In genomic region chr10:41731932-41732331, GRCm38 (mm10) we compare ENCODE assay signal across 19 mouse cellular contexts. TPM values are rescaled to one million over a fixed set of nuclear protein-coding genes. Genes with fewer than 3 reads are reported as not detected.
"Had no signal": no experiment of that assay in that cellular context is flagged by ENCODE, and none has a peak within 500 bp of the region (broad histone marks: within the 10 kb centered on the region; RNA-seq: fewer than 3 reads in every experiment).

No protein-coding gene starts in this region.

- DNase-seq: kidney, postnatal 14 days; kidney, postnatal 4 days; left cerebral cortex, postnatal 4 days; liver, postnatal 0 days; lung, embryonic 14.5 days; retina, postnatal 1 day; right cerebral cortex, postnatal 25 days; thymus, adult 18-20 months; thymus, postnatal 4 days had no signal

- H3K27me3 ChIP-seq: kidney, embryonic 15.5 days; limb, embryonic 12.5 days; limb, embryonic 15.5 days; midbrain, embryonic 12.5 days; midbrain, embryonic 15.5 days; neural tube, embryonic 12.5 days had no signal

- H3K9ac ChIP-seq: kidney, embryonic 15.5 days; limb, embryonic 12.5 days; limb, embryonic 15.5 days; liver, embryonic 14.5 days; liver, postnatal 0 days; lung, embryonic 14.5 days; midbrain, embryonic 12.5 days; midbrain, embryonic 15.5 days; neural tube, embryonic 12.5 days had no signal

- H3K4me1 ChIP-seq: kidney, embryonic 15.5 days; limb, embryonic 12.5 days; limb, embryonic 15.5 days; neural tube, embryonic 12.5 days had no signal

- H3K4me3 ChIP-seq: kidney, embryonic 15.5 days; limb, embryonic 12.5 days; limb, embryonic 15.5 days; midbrain, embryonic 12.5 days; midbrain, embryonic 15.5 days; neural tube, embryonic 12.5 days had no signal

- ATAC-seq: liver, postnatal 0 days; lung, postnatal 0 days; midbrain, embryonic 15.5 days had no signal

- H3K4me2 ChIP-seq: kidney, embryonic 15.5 days; limb, embryonic 12.5 days; limb, embryonic 15.5 days; liver, embryonic 11.5 days; lung, embryonic 14.5 days; midbrain, embryonic 12.5 days; midbrain, embryonic 15.5 days; neural tube, embryonic 12.5 days had no signal

- H3K27ac ChIP-seq: kidney, embryonic 15.5 days; limb, embryonic 12.5 days; limb, embryonic 15.5 days; liver, embryonic 14.5 days; macrophage; midbrain, embryonic 12.5 days; midbrain, embryonic 15.5 days; neural tube, embryonic 12.5 days had no signal

- H3K9me3 ChIP-seq: kidney, embryonic 15.5 days; limb, embryonic 15.5 days; midbrain, embryonic 15.5 days had no signal

RNA-seq across cellular contexts. Expression of gene Ccdc162, which starts 15.5 kb away (rescaled TPM):
- polyA plus RNA-seq: macrophage had no signal
